Mouse (Mus musculus): ENCODE measurements around the gene Kcnc2. TPM values are rescaled to one million over a fixed set of nuclear protein-coding genes. Genes with fewer than 3 reads are reported as not detected.

Gene Kcnc2
- polyA plus RNA-seq, 1 experiment from 2014 or later: 8.5 TPM

DNA sequence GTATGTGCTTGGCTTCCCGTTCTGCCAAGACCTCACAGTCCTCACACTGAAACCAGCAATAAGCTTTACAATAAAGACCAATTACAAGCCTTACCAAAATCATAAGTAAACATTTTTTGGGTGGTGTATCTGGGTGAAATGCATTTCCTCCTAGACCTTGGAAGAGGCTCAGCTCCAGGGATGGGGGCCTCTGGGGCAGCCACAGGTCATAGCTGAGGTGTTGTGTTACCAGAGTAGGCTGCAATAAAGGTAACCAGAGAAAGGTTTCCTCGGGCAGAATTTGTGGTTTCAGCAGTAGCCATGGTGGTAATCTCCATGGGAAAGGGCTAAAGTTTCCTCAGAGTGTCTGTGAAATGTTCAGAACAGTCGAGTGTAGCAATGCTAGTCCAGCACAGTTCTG lies 97.4 kb downstream of the Kcnc2 start:
- Histone ChIP-seq H3K4me3 (ENCODE audit: low read depth, low read length) (no peak overlapping the region), H3K9me3 (replicated peaks; ENCODE audit: control insufficient read depth, low read length, poor library complexity, severe bottlenecking) (0 out of 2 replicates have a peak, but pooled peaks cover 3% of the 10 kb centered on the region), H3K4me2 (ENCODE audit: low read length) (no peak overlapping the region), H3K27me3 (ENCODE audit: control insufficient read depth, insufficient read depth, low read depth, low read length) (no peaks in the 10 kb centered on the region), H3K36me3 (ENCODE audit: control insufficient read depth, insufficient read depth, low read length) (no peaks in the 10 kb centered on the region), H3K27ac (ENCODE audit: low read length) (no peak overlapping the region), H3K9ac (ENCODE audit: low read depth, low read length) (no peak overlapping the region), H3K4me1 (ENCODE audit: control insufficient read depth, insufficient read depth, low read length) (no peaks in the 10 kb centered on the region)
- no peak for ATAC-seq
- 91% methylated on average over 3 of the region's 3 CpGs for WGBS

DNA sequence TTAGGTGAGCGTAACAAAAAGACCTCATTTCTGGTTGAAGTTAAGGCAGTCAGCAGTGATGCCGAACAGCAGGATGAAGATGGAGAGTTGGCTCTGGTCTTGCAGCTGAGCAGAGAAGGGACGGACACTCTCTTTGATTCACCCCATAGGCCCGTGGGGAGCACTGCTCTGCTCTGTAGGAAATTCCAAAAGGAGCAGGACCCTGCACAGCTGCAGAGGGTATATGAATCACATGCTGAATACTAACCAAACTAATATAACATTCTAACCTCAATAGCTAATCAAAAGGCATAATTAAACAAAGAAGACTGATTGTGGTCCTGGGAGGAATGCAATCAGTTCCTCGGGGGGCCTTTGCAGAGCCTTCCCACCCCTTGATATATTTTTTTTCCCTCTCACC lies 106.2 kb downstream of the Kcnc2 start:
- H3K9me3 ChIP-seq (replicated peaks; ENCODE audit: control insufficient read depth, low read length, poor library complexity, severe bottlenecking): no peaks in the 10 kb centered on the region
- WGBS: 73% methylated on average over 5 of the region's 5 CpGs
- no peak overlapping the region for H3K27ac ChIP-seq (ENCODE audit: low read length)
- H3K27me3 ChIP-seq (ENCODE audit: control insufficient read depth, insufficient read depth, low read depth, low read length): no peaks in the 10 kb centered on the region
- no peak overlapping the region for H3K4me3 ChIP-seq (ENCODE audit: low read depth, low read length)
- no peak overlapping the region for H3K4me2 ChIP-seq (ENCODE audit: low read length)
- H3K4me1 ChIP-seq (ENCODE audit: control insufficient read depth, insufficient read depth, low read length): no peaks in the 10 kb centered on the region
- ATAC-seq: no peak
- H3K36me3 ChIP-seq (ENCODE audit: control insufficient read depth, insufficient read depth, low read length): no peaks in the 10 kb centered on the region
- H3K9ac ChIP-seq (ENCODE audit: low read depth, low read length): no peak overlapping the region

DNA sequence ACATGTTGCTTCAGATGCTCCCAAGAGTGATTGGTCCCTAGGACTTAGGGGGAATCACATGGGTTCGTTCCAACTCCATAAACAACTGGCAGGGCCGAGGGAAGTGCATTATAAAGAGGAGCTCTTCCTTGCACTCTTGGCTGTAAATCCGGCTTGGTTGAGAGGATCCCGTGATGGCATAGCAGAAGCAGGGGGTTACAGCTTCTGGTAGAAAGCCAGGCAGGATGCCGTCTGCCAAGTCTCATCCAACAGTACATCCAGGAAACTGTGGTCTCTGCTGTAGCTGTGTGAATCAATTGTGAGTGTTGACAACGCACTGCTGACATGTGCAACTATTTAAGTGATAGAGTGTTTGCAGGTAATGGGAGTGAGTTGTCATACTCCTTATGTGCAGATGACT lies 107.5 kb downstream of the Kcnc2 start:
- H3K4me1 ChIP-seq (ENCODE audit: control insufficient read depth, insufficient read depth, low read length): no peaks in the 10 kb centered on the region
- no peak overlapping the region for H3K4me3 ChIP-seq (ENCODE audit: low read depth, low read length)
- H3K4me2 ChIP-seq (ENCODE audit: low read length): no peak overlapping the region
- no peak for ATAC-seq
- H3K36me3 ChIP-seq (ENCODE audit: control insufficient read depth, insufficient read depth, low read length): no peaks in the 10 kb centered on the region
- H3K27ac ChIP-seq (ENCODE audit: low read length): no peak overlapping the region
- 82% methylated on average over 6 of the region's 6 CpGs for WGBS
- no peaks in the 10 kb centered on the region for H3K27me3 ChIP-seq (ENCODE audit: control insufficient read depth, insufficient read depth, low read depth, low read length)
- H3K9me3 ChIP-seq (replicated peaks; ENCODE audit: control insufficient read depth, low read length, poor library complexity, severe bottlenecking): no peaks in the 10 kb centered on the region
- no peak overlapping the region for H3K9ac ChIP-seq (ENCODE audit: low read depth, low read length)

DNA sequence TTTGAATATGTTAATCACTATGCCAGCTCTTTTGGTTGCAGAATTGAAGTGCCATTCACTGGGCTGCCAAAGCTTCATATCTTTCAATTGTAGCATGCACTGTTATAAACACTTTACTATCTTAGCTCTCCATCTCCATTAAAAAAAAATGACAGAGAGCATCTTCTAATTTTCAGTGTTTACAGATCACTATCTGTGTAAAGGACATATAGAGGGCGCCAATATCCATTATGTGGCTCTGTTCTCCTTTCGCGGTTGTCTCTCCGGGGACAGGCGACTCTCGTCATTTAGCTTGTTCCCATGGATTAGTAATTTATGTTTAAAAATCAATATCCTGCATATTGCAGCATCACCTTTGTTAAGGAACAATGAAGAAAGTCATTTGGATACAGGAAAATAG lies 109.7 kb downstream of the Kcnc2 start:
- H3K9me3 ChIP-seq (replicated peaks; ENCODE audit: control insufficient read depth, low read length, poor library complexity, severe bottlenecking): no peaks in the 10 kb centered on the region

DNA sequence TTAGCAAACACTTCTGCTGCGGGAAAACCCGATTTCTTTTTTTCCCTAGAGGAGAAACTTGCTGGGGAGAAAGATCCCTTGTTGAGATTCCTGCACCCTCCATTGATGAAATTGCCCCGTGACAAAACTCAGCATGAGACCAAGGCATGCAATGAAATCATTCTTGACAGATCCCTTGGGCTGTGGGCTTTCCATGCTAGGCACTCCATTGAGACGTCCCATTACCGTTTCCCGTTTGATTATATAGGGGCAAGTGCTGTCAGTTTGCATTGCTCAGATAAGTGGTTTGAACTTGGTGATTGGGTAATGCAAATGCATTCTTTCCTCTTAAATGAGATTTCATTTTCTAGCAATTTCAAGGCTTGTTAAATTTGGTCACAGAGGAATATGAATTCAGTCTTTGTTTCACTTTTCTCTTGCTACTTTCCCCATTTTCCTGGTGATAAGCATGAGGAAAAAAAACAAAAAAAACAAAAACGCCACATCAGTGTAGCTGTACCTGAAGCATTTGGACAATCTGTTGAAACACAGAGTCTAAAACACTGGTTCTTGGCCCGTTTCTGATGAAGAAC lies 123.6 kb downstream of the Kcnc2 start:
- Histone ChIP-seq H3K4me2 (ENCODE audit: low read length) (no peak overlapping the region), H3K4me3 (ENCODE audit: low read depth, low read length) (no peak overlapping the region), H3K9ac (ENCODE audit: low read depth, low read length) (no peak overlapping the region), H3K9me3 (replicated peaks; ENCODE audit: control insufficient read depth, low read length, poor library complexity, severe bottlenecking) (no peaks in the 10 kb centered on the region), H3K27me3 (ENCODE audit: control insufficient read depth, insufficient read depth, low read depth, low read length) (no peaks in the 10 kb centered on the region), H3K36me3 (ENCODE audit: control insufficient read depth, insufficient read depth, low read length) (no peaks in the 10 kb centered on the region), H3K4me1 (ENCODE audit: control insufficient read depth, insufficient read depth, low read length) (no peaks in the 10 kb centered on the region), H3K27ac (ENCODE audit: low read length) (no peak overlapping the region)
- 0 out of 2 replicates have a peak, but pooled peaks have one; percentile 42 for ATAC-seq
- 39% methylated on average over 8 of the region's 8 CpGs for WGBS

More for the DNA sequence above, 109.7 kb downstream of the Kcnc2 start:
- H3K4me3 ChIP-seq (ENCODE audit: low read depth, low read length): no peak overlapping the region
- H3K9ac ChIP-seq (ENCODE audit: low read depth, low read length): no peak overlapping the region
- H3K4me1 ChIP-seq (ENCODE audit: control insufficient read depth, insufficient read depth, low read length): no peaks in the 10 kb centered on the region
- no peak overlapping the region for H3K4me2 ChIP-seq (ENCODE audit: low read length)
- no peak overlapping the region for H3K27ac ChIP-seq (ENCODE audit: low read length)
- ATAC-seq: no peak
- 89% methylated on average over 6 of the region's 6 CpGs for WGBS
- H3K36me3 ChIP-seq (ENCODE audit: control insufficient read depth, insufficient read depth, low read length): no peaks in the 10 kb centered on the region
- H3K27me3 ChIP-seq (ENCODE audit: control insufficient read depth, insufficient read depth, low read depth, low read length): no peaks in the 10 kb centered on the region

DNA sequence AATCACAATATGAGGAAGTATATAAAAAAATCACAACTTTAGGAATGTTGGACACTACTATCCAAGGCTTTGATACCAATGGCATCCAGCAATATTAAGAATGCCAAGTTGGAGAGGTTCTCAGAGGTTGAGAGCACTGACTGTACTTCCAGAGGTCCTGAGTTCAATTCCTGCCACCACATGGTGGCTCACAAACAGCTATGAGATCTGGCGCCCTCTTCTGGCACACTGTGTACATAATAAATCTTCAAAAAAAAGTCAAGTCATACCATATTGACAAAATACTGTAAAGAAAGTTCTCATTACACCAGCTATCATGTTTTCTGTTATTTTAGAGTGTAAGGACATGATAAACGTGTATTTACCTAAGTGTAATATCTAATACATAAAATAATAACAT lies 126.3 kb downstream of the Kcnc2 start:
- WGBS: 59% methylated on average over 2 of the region's 2 CpGs
- ATAC-seq: no peak

DNA sequence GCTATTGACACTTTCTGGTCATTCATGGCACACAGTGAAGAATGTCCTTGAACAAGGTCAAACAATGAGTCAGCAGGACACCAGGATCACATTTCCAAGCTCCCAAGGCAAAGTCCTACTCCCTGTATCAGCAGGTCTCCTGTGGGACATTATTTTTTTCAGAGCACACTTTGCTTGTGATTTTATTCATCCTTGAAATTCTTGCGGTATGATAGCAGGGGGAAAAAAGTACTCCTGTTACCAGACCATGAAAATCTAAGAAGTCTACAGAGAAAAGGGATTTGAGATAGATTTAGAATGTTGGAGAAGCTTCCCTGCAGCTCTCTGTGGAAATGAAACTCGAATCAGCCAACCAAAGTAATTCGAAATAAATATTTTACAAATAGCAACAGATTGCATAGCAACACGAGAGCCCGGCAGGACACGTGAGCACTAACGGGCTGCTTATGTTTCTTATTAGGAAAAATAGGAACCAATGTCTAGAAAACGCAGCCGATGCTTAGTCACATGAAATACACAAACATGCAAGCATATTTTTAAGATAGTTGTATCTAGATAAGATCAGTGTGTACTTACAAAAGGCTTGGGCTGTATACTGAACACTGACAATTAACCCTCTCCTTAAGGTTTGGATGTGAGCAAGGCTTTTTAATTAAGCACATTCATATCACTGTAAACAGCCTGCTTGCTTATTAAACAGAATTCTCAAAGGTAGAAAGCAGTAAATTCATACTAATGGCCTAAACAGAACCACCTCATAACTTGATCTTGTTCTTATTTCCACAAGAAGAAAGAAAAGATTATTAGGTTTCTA lies 129.9 kb downstream of the Kcnc2 start:
- Histone ChIP-seq H3K4me1 (ENCODE audit: control insufficient read depth, insufficient read depth, low read length) (peaks cover 4% of the 10 kb centered on the region; the same call in 1 of the 2 replicates), H3K27me3 (ENCODE audit: control insufficient read depth, insufficient read depth, low read depth, low read length) (no peaks in the 10 kb centered on the region), H3K27ac (ENCODE audit: low read length) (peak overlapping the region; percentile 1; the same call in 1 of the 2 replicates), H3K9ac (ENCODE audit: low read depth, low read length) (no peak overlapping the region), H3K36me3 (ENCODE audit: control insufficient read depth, insufficient read depth, low read length) (no peaks in the 10 kb centered on the region), H3K9me3 (replicated peaks; ENCODE audit: control insufficient read depth, low read length, poor library complexity, severe bottlenecking) (no peaks in the 10 kb centered on the region), H3K4me2 (ENCODE audit: low read length) (peak overlapping the region; percentile 30), H3K4me3 (ENCODE audit: low read depth, low read length) (no peak overlapping the region)
- no peak; the same call in 1 of the 2 replicates for ATAC-seq
- WGBS: 38% methylated on average over 9 of the region's 9 CpGs

More for the DNA sequence above, 126.3 kb downstream of the Kcnc2 start:
- Histone ChIP-seq H3K4me3 (ENCODE audit: low read depth, low read length) (no peak overlapping the region), H3K4me2 (ENCODE audit: low read length) (no peak overlapping the region), H3K9me3 (replicated peaks; ENCODE audit: control insufficient read depth, low read length, poor library complexity, severe bottlenecking) (no peaks in the 10 kb centered on the region), H3K27ac (ENCODE audit: low read length) (no peak overlapping the region), H3K4me1 (ENCODE audit: control insufficient read depth, insufficient read depth, low read length) (peaks cover 4% of the 10 kb centered on the region; the same call in 1 of the 2 replicates), H3K9ac (ENCODE audit: low read depth, low read length) (no peak overlapping the region), H3K27me3 (ENCODE audit: control insufficient read depth, insufficient read depth, low read depth, low read length) (no peaks in the 10 kb centered on the region), H3K36me3 (ENCODE audit: control insufficient read depth, insufficient read depth, low read length) (no peaks in the 10 kb centered on the region)

DNA sequence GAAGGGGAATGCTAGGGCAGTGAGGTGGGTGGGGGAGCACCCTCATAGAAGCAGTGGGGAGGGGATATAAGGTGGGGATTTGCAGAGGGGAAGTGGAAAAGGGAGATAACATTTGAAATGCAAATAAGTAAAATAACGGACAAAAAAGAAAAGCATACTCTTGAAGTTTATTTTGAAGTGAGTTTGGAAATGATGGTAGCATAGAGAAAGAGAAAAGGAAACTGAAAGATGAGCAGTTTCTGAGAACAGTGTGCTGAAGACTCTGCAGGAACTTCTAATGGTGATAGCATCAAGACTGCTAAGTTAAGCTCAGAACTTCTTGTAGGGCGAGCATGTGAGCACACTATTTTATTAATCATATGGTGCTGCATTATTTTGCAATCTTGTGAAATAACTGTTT lies 138.6 kb downstream of the Kcnc2 start:
- H3K4me2 ChIP-seq (ENCODE audit: low read length): no peak overlapping the region
- no peak for ATAC-seq
- no peak overlapping the region for H3K9ac ChIP-seq (ENCODE audit: low read depth, low read length)
- no peaks in the 10 kb centered on the region for H3K36me3 ChIP-seq (ENCODE audit: control insufficient read depth, insufficient read depth, low read length)
- H3K9me3 ChIP-seq (replicated peaks; ENCODE audit: control insufficient read depth, low read length, poor library complexity, severe bottlenecking): no peaks in the 10 kb centered on the region
- H3K4me3 ChIP-seq (ENCODE audit: low read depth, low read length): no peak overlapping the region
- H3K27me3 ChIP-seq (ENCODE audit: control insufficient read depth, insufficient read depth, low read depth, low read length): no peaks in the 10 kb centered on the region
- H3K4me1 ChIP-seq (ENCODE audit: control insufficient read depth, insufficient read depth, low read length): no peaks in the 10 kb centered on the region
- H3K27ac ChIP-seq (ENCODE audit: low read length): no peak overlapping the region
- 80% methylated on average over 2 of the region's 2 CpGs for WGBS

DNA sequence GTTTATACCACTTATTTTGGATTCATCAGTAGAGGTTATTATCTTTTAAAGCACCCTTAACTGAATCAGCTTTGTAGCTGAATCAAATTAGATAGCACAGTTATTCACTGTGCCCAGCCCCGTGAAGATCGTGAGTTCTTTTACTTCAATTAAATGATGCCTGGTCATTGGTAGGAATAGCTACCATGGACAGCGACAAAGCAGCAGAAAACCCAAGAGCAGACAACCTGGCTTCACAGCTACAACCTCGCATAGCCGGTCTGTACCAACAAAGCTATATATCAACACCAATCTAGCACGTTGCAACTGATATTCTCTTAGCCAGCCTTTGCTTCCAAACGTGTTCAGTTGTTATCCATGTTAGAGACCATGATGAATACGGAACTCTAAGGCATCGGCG lies 152.4 kb downstream of the Kcnc2 start:
- no peak overlapping the region for H3K27ac ChIP-seq (ENCODE audit: low read length)
- H3K4me1 ChIP-seq (ENCODE audit: control insufficient read depth, insufficient read depth, low read length): no peaks in the 10 kb centered on the region
- H3K4me2 ChIP-seq (ENCODE audit: low read length): no peak overlapping the region
- H3K9me3 ChIP-seq (replicated peaks; ENCODE audit: control insufficient read depth, low read length, poor library complexity, severe bottlenecking): no peaks in the 10 kb centered on the region
- 59% methylated on average over 10 of the region's 10 CpGs for WGBS
- no peak overlapping the region for H3K9ac ChIP-seq (ENCODE audit: low read depth, low read length)
- H3K36me3 ChIP-seq (ENCODE audit: control insufficient read depth, insufficient read depth, low read length): no peaks in the 10 kb centered on the region
- ATAC-seq: no peak
- no peaks in the 10 kb centered on the region for H3K27me3 ChIP-seq (ENCODE audit: control insufficient read depth, insufficient read depth, low read depth, low read length)
- no peak overlapping the region for H3K4me3 ChIP-seq (ENCODE audit: low read depth, low read length)
